Mouse (Mus musculus) neural tube, embryonic 11.5 days (tissue): ENCODE results near the gene Hipk1. TPM values are rescaled to one million over a fixed set of nuclear protein-coding genes. Genes with fewer than 3 reads are reported as not detected.

Experiments
- ATAC-seq: fragments of 200-750 bp; cut with Nextera tagmentation; 2 replicates; pipeline ENCODE4 v1.8.0; 2017; ENCODE audit warnings: moderate number of reproducible peaks, mild to moderate bottlenecking, moderate TSS enrichment, moderate library complexity; ENCODE audit not compliant: insufficient read depth, low FRiP score, low TSS enrichment
- DNase-seq: peaks from one replicate; pipeline ENCODE4 v3.0.0-alpha.2; 2015; ENCODE audit warnings: low spot score
- H3K27ac ChIP-seq: fragments of 300-500 bp; sonication (generic); 2 replicates; pipeline ENCODE4 v1.5.1; 2014; ENCODE audit warnings: low read depth, mild to moderate bottlenecking, low read length
- H3K27me3 ChIP-seq: fragments of 300-500 bp; sonication (generic); 2 replicates; pipeline ENCODE4 v1.6.1; 2014; ENCODE audit warnings: mild to moderate bottlenecking, low read length, mixed read lengths; ENCODE audit not compliant: control insufficient read depth, insufficient read depth
- H3K36me3 ChIP-seq: fragments of 300-500 bp; sonication (generic); 2 replicates; pipeline ENCODE4 v1.6.1; 2014; ENCODE audit warnings: mild to moderate bottlenecking, low read length, moderate library complexity, mixed read lengths; ENCODE audit not compliant: control insufficient read depth, insufficient read depth
- H3K4me1 ChIP-seq: fragments of 300-500 bp; sonication (generic); 2 replicates; pipeline ENCODE4 v1.6.1; 2014; ENCODE audit warnings: low read length, mixed read lengths; ENCODE audit not compliant: control insufficient read depth, insufficient read depth
- H3K4me2 ChIP-seq: fragments of 300-500 bp; sonication (generic); 2 replicates; pipeline ENCODE4 v1.6.1; 2014; ENCODE audit warnings: low read depth, mild to moderate bottlenecking, moderate library complexity
- H3K4me3 ChIP-seq: fragments of 300-500 bp; sonication (generic); 2 replicates; pipeline ENCODE4 v1.5.1; 2014; ENCODE audit warnings: low read depth, low read length
- H3K9ac ChIP-seq: fragments of 300-500 bp; sonication (generic); 2 replicates; pipeline ENCODE4 v1.6.1; 2014; ENCODE audit warnings: mild to moderate bottlenecking, low read length
- H3K9me3 ChIP-seq: fragments of 300-500 bp; sonication (generic); 2 replicates; pipeline ENCODE4 v1.6.1; 2016; ENCODE audit warnings: low read length; ENCODE audit not compliant: control insufficient read depth
- WGBS: fragments of 180-500 bp; shearing (Covaris S2); extraction: QIAGEN DNeasy Blood & Tissue Kit; methylation state at CpG from one replicate; pipeline ENCODE4 v1.1.7; 2014; 5-methylcytosine and 5-hydroxymethylcytosine counted together
- polyA plus RNA-seq: library from polyadenylated mRNA; unstranded; fragments of >200 nt; fragmentation: Nextera tagmentation; extraction: Ambion mirVana; gene quantifications from 2 replicates; pipeline ENCODE4 v1.2.1, GENCODE M21; 2014

The Hipk1 gene
- polyA plus RNA-seq, 1 experiment from 2014 or later, result 16.0 TPM

DNA sequence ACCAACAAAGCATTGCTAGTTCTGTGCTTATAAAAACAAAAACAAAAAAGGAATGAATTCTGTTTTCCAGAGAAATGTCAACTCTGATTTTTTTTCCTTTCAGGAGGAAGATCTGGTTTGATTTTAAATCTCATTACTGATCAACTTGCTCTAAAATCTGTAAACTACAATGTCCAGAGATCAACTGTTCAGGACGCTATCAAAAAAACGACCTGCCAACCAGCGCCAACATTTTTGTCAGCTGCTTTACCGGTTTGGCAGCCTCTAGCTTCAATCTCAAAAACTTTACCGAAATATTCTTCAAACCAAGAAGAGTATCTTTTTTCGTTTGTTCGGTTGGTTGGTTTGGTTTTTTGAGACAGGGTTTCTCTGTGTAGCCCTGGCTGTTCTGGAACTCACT lies 2.3 kb downstream of the Hipk1 start:
- no peak for DNase-seq
- Histone ChIP-seq H3K27me3 (no peaks in the 10 kb centered on the region), H3K4me1 (no peaks in the 10 kb centered on the region), H3K4me2 (no peak overlapping the region; the same call in 1 of the 2 replicates), H3K27ac (no peak overlapping the region), H3K9me3 (no peaks in the 10 kb centered on the region), H3K36me3 (no peaks in the 10 kb centered on the region), H3K9ac (no peak overlapping the region), H3K4me3 (no peak overlapping the region)
- ATAC-seq, result no peak
- 87% methylated on average over 7 of the region's 7 CpGs for WGBS

DNA sequence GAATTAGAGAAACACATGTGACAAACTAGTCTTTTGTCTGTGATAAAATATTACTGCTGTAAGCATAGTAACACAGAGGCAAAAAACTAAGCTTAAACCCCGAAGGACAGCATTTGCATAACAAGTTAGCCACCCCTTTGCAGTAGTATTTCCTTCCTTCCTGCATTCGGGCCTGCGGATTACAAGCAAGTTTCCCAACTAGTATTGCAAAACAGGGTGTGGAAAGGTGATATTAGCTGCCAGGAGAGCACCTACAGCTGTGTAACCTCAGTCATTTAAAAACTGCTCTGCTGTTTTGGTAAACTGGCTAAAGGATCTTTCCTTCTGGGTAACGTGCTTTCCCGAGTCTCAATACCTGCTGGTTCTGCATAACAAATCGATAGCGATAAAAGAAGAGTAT lies 4.1 kb downstream of the Hipk1 start:
- H3K4me3 ChIP-seq, result no peak overlapping the region
- H3K27ac ChIP-seq, result no peak overlapping the region
- H3K9ac ChIP-seq, result no peak overlapping the region
- no peaks in the 10 kb centered on the region for H3K9me3 ChIP-seq
- ATAC-seq, result no peak
- no peaks in the 10 kb centered on the region for H3K27me3 ChIP-seq
- no peaks in the 10 kb centered on the region for H3K4me1 ChIP-seq
- H3K4me2 ChIP-seq, result no peak overlapping the region
- no peak for DNase-seq
- 64% methylated on average over 7 of the region's 7 CpGs for WGBS
- H3K36me3 ChIP-seq, result no peaks in the 10 kb centered on the region

DNA sequence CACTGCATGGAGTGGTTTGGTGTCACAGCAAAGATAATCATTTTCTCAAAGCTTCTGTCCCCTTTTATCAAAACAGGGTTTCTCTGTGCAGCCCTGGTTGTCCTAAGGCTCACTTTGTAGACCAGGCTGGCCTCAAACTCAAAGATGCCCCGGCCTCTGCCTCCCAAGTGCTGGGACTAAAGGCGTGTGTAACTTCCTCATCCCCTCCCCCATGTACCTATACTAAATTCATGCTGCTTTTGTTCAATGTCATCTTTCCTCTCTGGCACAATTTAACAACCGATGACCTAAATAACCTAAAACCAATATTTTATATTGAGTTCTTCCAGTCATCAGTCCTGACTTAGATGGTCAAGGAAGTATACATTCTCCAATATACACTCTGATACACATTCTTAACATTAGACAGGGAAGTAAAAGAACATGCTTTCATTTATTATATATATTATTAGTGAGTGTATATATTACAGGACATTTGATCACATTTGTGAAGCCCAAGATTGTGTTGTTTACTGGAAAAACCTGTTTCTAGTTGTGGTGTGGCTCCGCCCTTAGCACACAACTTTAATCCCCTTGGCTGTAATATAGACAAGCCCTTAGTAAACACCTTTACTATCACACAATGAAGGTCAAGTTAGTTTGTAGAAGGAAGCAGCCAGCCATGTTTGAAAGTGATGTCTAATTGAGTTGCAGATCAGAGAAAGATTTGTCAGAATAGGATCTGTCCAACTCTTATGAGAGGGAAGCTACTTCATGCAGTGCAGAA lies 8.3 kb downstream of the Hipk1 start:
- Histone ChIP-seq H3K4me3 (no peak overlapping the region), H3K9ac (no peak overlapping the region), H3K27ac (no peak overlapping the region), H3K9me3 (no peaks in the 10 kb centered on the region), H3K36me3 (no peaks in the 10 kb centered on the region), H3K4me1 (no peaks in the 10 kb centered on the region), H3K4me2 (no peak overlapping the region), H3K27me3 (no peaks in the 10 kb centered on the region)
- DNase-seq (no peak), ATAC-seq (no peak)
- 91% methylated on average over 4 of the region's 4 CpGs for WGBS

DNA sequence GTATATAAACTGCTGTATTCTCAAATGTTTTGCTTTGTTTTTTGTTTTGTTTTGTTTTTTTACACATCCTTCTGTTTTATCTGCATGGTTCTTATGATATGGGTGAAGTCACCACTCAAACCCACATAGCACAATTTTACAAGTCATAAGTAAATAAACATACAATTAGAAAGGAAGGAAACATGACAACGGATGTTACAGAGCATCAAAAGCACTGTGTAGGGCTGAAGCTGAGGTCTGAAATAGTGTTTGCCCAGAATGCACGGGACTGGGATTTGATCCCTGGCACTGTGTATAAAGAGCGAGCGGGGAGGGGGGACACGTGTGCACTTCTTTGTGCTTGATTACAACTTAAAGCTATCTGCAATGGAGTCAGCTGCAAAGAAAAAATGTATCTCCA lies 10.6 kb downstream of the Hipk1 start:
- Histone ChIP-seq H3K9ac (no peak overlapping the region), H3K4me3 (no peak overlapping the region), H3K4me2 (no peak overlapping the region), H3K4me1 (no peaks in the 10 kb centered on the region), H3K36me3 (peaks cover 4% of the 10 kb centered on the region; the same call in 1 of the 2 replicates), H3K27me3 (no peaks in the 10 kb centered on the region), H3K9me3 (no peaks in the 10 kb centered on the region), H3K27ac (no peak overlapping the region)
- ATAC-seq (no peak), DNase-seq (no peak)
- WGBS, result 88% methylated on average over 5 of the region's 5 CpGs

DNA sequence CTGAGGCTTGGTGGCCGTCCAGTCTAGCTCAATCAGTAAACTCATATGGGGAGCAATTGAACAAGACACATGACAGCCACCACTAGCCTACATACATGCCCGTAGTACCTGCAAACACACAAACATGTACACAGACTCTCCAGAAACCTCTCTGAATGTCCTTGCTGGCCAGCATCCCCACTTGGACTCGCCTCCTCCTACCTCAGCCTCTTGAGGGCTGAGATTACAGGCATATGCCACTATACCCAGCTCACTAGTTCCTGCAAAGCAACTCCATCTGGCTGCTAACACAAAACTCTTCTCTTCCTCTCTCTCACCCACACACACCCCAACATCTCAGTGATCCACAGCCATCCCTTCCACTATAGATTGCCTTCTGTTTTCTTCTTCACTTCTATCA lies 11.1 kb downstream of the Hipk1 start:
- 94% methylated on average over 3 of the region's 3 CpGs for WGBS
- no peak for ATAC-seq

DNA sequence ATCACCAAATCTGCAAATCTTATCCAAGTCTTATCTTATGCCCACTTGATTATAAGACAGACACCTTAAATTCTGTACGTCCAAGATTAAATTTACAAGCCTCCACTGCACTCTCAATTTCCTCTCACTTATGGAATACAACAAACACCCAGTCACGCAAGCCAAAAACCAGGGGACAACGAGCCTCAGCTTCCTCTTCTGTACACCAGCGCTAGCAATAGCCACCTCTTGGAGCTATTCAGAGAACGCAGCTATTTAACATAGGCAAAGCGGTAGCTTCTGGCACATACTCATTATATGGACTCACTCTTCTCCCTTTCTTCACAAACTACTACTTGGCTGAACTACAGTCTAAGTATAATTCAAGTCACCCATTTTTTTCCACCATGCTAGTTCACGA lies 12.2 kb downstream of the Hipk1 start:
- peaks cover 4% of the 10 kb centered on the region; the same call in 1 of the 2 replicates for H3K36me3 ChIP-seq
- no peak overlapping the region for H3K27ac ChIP-seq
- WGBS, result 93% methylated on average over 7 of the region's 7 CpGs
- DNase-seq (no peak), ATAC-seq (no peak)
- H3K4me3 ChIP-seq, result no peak overlapping the region
- no peaks in the 10 kb centered on the region for H3K27me3 ChIP-seq
- H3K4me2 ChIP-seq, result no peak overlapping the region
- H3K9me3 ChIP-seq, result no peaks in the 10 kb centered on the region
- H3K9ac ChIP-seq, result no peak overlapping the region
- H3K4me1 ChIP-seq, result no peaks in the 10 kb centered on the region

More for the DNA sequence above, 11.1 kb downstream of the Hipk1 start:
- DNase-seq, result no peak
- Histone ChIP-seq H3K9me3 (no peaks in the 10 kb centered on the region), H3K9ac (no peak overlapping the region), H3K4me2 (no peak overlapping the region), H3K27me3 (no peaks in the 10 kb centered on the region), H3K36me3 (peaks cover 4% of the 10 kb centered on the region; the same call in 1 of the 2 replicates), H3K27ac (no peak overlapping the region), H3K4me1 (no peaks in the 10 kb centered on the region), H3K4me3 (no peak overlapping the region)

DNA sequence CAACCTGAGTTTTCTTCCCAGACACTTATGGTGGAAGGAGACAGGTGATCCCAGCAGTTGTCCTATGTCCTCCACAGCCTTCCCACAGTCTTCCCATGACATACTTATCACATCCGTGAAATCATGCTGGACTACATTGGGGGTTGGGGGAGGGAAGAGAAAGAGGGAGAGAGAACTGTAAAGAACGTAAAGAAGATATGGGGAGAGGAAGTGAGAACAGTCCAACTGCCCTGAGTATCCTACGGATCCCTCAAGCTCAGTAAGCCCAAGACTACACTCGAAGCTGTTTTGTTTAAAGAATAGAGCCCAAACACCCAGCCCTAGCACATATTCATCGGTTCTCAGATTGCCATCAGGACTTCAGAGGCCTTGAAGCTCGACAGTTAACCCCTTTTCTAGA lies 12.7 kb downstream of the Hipk1 start:
- H3K9me3 ChIP-seq, result no peaks in the 10 kb centered on the region

DNA sequence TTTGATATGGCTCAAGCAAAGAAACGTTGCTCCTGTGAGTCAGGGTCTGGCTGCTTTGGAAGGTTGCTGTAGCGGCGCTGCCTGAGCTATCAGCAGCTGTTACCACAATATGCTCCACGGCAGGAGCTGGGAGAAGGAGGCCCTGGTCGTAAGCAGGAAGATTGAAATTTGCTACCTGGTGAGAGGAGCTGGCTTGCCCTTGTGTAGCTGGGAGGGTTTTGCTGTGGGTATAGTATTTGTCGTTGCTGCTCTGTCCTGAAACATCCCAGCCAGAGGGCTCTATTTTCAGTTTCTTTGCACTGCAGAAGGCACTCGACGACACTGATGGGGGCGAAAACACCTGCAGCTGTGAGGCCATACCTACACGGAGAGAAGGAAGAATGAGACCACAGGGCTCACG lies 13.4 kb downstream of the Hipk1 start:
- 85% methylated on average over 11 of the region's 11 CpGs for WGBS
- Histone ChIP-seq H3K27ac (no peak overlapping the region), H3K9ac (no peak overlapping the region), H3K4me1 (no peaks in the 10 kb centered on the region), H3K4me2 (no peak overlapping the region), H3K27me3 (no peaks in the 10 kb centered on the region), H3K9me3 (no peaks in the 10 kb centered on the region), H3K4me3 (no peak overlapping the region), H3K36me3 (peaks cover 4% of the 10 kb centered on the region; the same call in 1 of the 2 replicates)
- DNase-seq (no peak), ATAC-seq (no peak)

More for the DNA sequence above, 12.7 kb downstream of the Hipk1 start:
- 93% methylated on average over 6 of the region's 6 CpGs for WGBS
- peaks cover 4% of the 10 kb centered on the region; the same call in 1 of the 2 replicates for H3K36me3 ChIP-seq
- H3K27me3 ChIP-seq, result no peaks in the 10 kb centered on the region
- H3K9ac ChIP-seq, result no peak overlapping the region
- H3K4me1 ChIP-seq, result no peaks in the 10 kb centered on the region
- DNase-seq (no peak), ATAC-seq (no peak)
- H3K27ac ChIP-seq, result no peak overlapping the region
- no peak overlapping the region for H3K4me2 ChIP-seq
- no peak overlapping the region for H3K4me3 ChIP-seq

DNA sequence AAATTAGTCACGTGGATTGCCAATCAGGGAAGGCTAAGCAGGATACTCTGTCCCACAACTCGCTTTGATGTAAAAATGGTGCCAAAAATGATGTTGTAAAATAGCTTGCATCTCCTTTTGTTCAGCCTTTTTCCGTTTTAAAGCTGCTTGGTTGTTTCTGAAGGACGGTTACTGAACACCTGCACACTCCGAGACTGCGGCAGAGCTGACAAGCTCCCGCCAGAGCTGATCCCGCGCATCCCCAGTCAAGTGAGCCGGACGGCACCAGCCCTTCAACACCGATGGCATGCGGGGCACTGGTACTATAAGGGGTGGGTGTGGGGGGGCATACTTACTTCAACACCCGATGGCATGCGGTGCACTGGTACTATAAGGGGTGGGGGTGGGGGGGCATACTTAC lies 17.4 kb downstream of the Hipk1 start:
- H3K4me1 ChIP-seq, result no peaks in the 10 kb centered on the region
- no peak for ATAC-seq
- no peak overlapping the region for H3K9ac ChIP-seq
- no peak overlapping the region for H3K27ac ChIP-seq
- H3K27me3 ChIP-seq, result no peaks in the 10 kb centered on the region
- no peak overlapping the region for H3K4me3 ChIP-seq
- H3K9me3 ChIP-seq, result no peaks in the 10 kb centered on the region
- H3K36me3 ChIP-seq, result peaks cover 4% of the 10 kb centered on the region; the same call in 1 of the 2 replicates
- WGBS, result 90% methylated on average over 15 of the region's 15 CpGs
- DNase-seq, result no peak
- no peak overlapping the region for H3K4me2 ChIP-seq
